In genomic region chr5:43589440-43589830, GRCm38 (mm10) we compare ENCODE assay signal across 16 mouse cellular contexts.
DNase-seq lines count a peak whose midpoint lies in the region; ATAC-seq and TF ChIP-seq lines count a peak whose summit lies in the region.
"Had no signal": no experiment of that assay in that cellular context is flagged by ENCODE, and none has a peak within 500 bp of the region (broad histone marks: within the 10 kb centered on the region; RNA-seq: fewer than 3 reads in every experiment).

No protein-coding gene starts in this region.

- H3K9me3 ChIP-seq in heart, postnatal 0 days (replicated peaks; ENCODE audit: control insufficient read depth, low read length), result no peaks in the 10 kb centered on the region
- H3K9me3 ChIP-seq in lung, embryonic 15.5 days, result no peaks in the 10 kb centered on the region
- no peaks in the 10 kb centered on the region for H3K9me3 ChIP-seq in stomach, embryonic 16.5 days (replicated peaks; ENCODE audit: control insufficient read depth, low read length)
- H3K9me3 ChIP-seq in midbrain, embryonic 13.5 days, result no peaks in the 10 kb centered on the region
- H3K9me3 ChIP-seq: G1E; limb, embryonic 10.5 days; megakaryocyte, embryonic 14.5 days had no signal

- H3K27me3 ChIP-seq in heart, postnatal 0 days (ENCODE audit: control insufficient read depth, insufficient read depth, low read length), result no peaks in the 10 kb centered on the region
- no peaks in the 10 kb centered on the region for H3K27me3 ChIP-seq in lung, embryonic 15.5 days
- H3K27me3 ChIP-seq in stomach, embryonic 16.5 days (ENCODE audit: control insufficient read depth, insufficient read depth, low read length), result no peaks in the 10 kb centered on the region
- no peaks in the 10 kb centered on the region for H3K27me3 ChIP-seq in midbrain, embryonic 13.5 days
- H3K27me3 ChIP-seq: megakaryocyte, embryonic 14.5 days had no signal

- 43% methylated on average over 2 of the region's 2 CpGs for WGBS in heart, postnatal 0 days
- WGBS in lung, embryonic 15.5 days, result 49% methylated on average over 2 of the region's 2 CpGs
- 40% methylated on average over 2 of the region's 2 CpGs for WGBS in stomach, embryonic 16.5 days
- 18% methylated on average over 2 of the region's 2 CpGs for WGBS in midbrain, embryonic 13.5 days

- TF ChIP-seq CTCF in heart, postnatal 0 days (IDR thresholded peaks at IDR 0.05; ENCODE audit: low read depth), result no peak

- no peak overlapping the region for H3K4me3 ChIP-seq in heart, postnatal 0 days (ENCODE audit: low read depth, low read length)
- H3K4me3 ChIP-seq in lung, embryonic 15.5 days, result no peak overlapping the region
- no peak overlapping the region for H3K4me3 ChIP-seq in brown adipose tissue, adult 24 weeks (ENCODE audit: insufficient read depth, low read depth, low read length)
- no peak overlapping the region for H3K4me3 ChIP-seq in stomach, embryonic 16.5 days (replicated peaks; ENCODE audit: low read length)
- no peak overlapping the region for H3K4me3 ChIP-seq in midbrain, embryonic 13.5 days (replicated peaks)
- H3K4me3 ChIP-seq: layer of hippocampus, adult 2 months; limb, embryonic 10.5 days; megakaryocyte, embryonic 14.5 days had no signal

- ATAC-seq in heart, postnatal 0 days (ENCODE audit: insufficient read depth, low read depth), result no peak
- peak; percentile 15; the same call in 1 of the 2 replicates for ATAC-seq in lung, embryonic 15.5 days (ENCODE audit: borderline replicate concordance, extremely low read depth, low FRiP score, low TSS enrichment)
- no peak for ATAC-seq in stomach, embryonic 16.5 days (ENCODE audit: insufficient read depth, low FRiP score)
- no peak for ATAC-seq in midbrain, embryonic 13.5 days

- H3K36me3 ChIP-seq in heart, postnatal 0 days (replicated peaks; ENCODE audit: control insufficient read depth, insufficient read depth, low read length), result no peaks in the 10 kb centered on the region
- H3K36me3 ChIP-seq in lung, embryonic 15.5 days, result no peaks in the 10 kb centered on the region
- H3K36me3 ChIP-seq in stomach, embryonic 16.5 days (ENCODE audit: control insufficient read depth, insufficient read depth, low read length), result no peaks in the 10 kb centered on the region
- no peaks in the 10 kb centered on the region for H3K36me3 ChIP-seq in midbrain, embryonic 13.5 days
- H3K36me3 ChIP-seq: G1E; limb, embryonic 10.5 days had no signal

- H3K4me1 ChIP-seq in heart, postnatal 0 days (ENCODE audit: control insufficient read depth, insufficient read depth), result no peaks in the 10 kb centered on the region
- H3K4me1 ChIP-seq in lung, embryonic 15.5 days, result peaks cover 15% of the 10 kb centered on the region
- peaks cover 4% of the 10 kb centered on the region; the same call in 1 of the 2 replicates for H3K4me1 ChIP-seq in brown adipose tissue, adult 24 weeks (ENCODE audit: control insufficient read depth, insufficient read depth, insufficient read length, low read length)
- peaks cover 4% of the 10 kb centered on the region; the same call in 1 of the 2 replicates for H3K4me1 ChIP-seq in stomach, embryonic 16.5 days (ENCODE audit: control insufficient read depth, insufficient read depth, low read length)
- H3K4me1 ChIP-seq in midbrain, embryonic 13.5 days (replicated peaks), result 0 out of 2 replicates have a peak, but pooled peaks cover 8% of the 10 kb centered on the region
- H3K4me1 ChIP-seq: megakaryocyte, embryonic 14.5 days had no signal

- no peak for TF ChIP-seq EP300 in heart, postnatal 0 days (IDR thresholded peaks at IDR 0.05; ENCODE audit: low read depth)

- no peak for DNase-seq in heart, postnatal 0 days (ENCODE audit: low spot score)
- no peak for DNase-seq in heart, adult 9 months (ENCODE audit: low spot score in 2 of 2)
- DNase-seq in lung, postnatal 25 days (ENCODE audit: low spot score), result no peak
- DNase-seq: adrenal gland, postnatal 14 days; gastrocnemius, postnatal 36 days; right cerebral cortex, postnatal 14 days; thymus, adult 18-20 months had no signal

- no peak overlapping the region for H3K4me2 ChIP-seq in heart, postnatal 0 days (ENCODE audit: low read depth, low read length)
- H3K4me2 ChIP-seq in lung, embryonic 15.5 days, result no peak overlapping the region
- no peak overlapping the region for H3K4me2 ChIP-seq in stomach, embryonic 16.5 days (ENCODE audit: low read depth, low read length)
- no peak overlapping the region for H3K4me2 ChIP-seq in midbrain, embryonic 13.5 days (replicated peaks)

- 0 out of 2 replicates have a peak overlapping the region, but pooled peaks have one; percentile 0 for H3K27ac ChIP-seq in heart, postnatal 0 days (ENCODE audit: low read depth)
- peak overlapping the region; percentile 78 for H3K27ac ChIP-seq in lung, embryonic 15.5 days
- H3K27ac ChIP-seq in brown adipose tissue, adult 24 weeks (replicated peaks; ENCODE audit: low read depth, low read length), result 0 out of 2 replicates have a peak overlapping the region, but pooled peaks have one; percentile 37
- H3K27ac ChIP-seq in stomach, embryonic 16.5 days (ENCODE audit: low read length), result peak overlapping the region; percentile 74
- no peak overlapping the region for H3K27ac ChIP-seq in midbrain, embryonic 13.5 days
- H3K27ac ChIP-seq: layer of hippocampus, adult 2 months; limb, embryonic 10.5 days; liver, embryonic 14.5 days had no signal

- H3K9ac ChIP-seq in heart, postnatal 0 days (replicated peaks; ENCODE audit: low read depth, low read length), result no peak overlapping the region
- no peak overlapping the region for H3K9ac ChIP-seq in lung, embryonic 15.5 days
- no peak overlapping the region for H3K9ac ChIP-seq in stomach, embryonic 16.5 days (ENCODE audit: low read length)
- H3K9ac ChIP-seq in midbrain, embryonic 13.5 days (replicated peaks), result no peak overlapping the region
- H3K9ac ChIP-seq: liver, embryonic 14.5 days had no signal
